Mouse (Mus musculus) spleen, postnatal 14 days (tissue): Measurements from ENCODE around the gene Rnft2.

Experiments
- DNase-seq, 2 experiments: peaks; one replicate each; pipeline ENCODE4 v3.0.0; 2021 to 2022; ENCODE audit warnings: low spot score in 2 of 2

Gene Rnft2

DNA sequence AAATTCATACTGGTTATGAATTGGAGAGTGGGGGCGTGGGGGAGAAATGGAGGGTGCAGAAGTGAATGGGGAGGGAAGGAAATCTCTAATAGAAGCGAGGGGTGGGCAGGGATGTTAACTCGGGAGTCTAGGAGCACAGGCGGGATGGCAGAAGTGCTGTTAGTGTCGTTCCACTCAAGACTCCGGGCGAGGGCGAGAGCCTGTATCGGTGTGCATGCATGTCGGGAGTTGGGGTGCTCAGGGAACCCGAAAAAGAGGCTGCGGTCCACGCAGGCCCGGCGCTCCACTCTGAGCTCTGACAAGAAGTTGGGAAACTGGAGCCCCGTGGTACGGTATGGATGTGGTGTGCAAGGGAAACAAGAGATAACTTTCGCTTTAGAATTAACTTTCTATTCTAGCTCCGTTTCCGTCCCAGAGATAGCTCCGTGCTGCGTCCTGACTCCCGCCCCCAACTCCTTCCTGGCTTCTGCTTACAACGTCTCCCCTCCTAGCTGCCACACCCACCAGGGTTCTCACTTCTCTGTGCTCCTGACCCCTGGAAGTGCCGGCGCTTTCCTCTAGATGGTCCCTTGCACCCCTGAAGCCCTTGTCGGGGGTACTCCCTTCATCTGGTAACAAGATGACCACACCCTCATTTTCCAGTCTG, 72.7 kb downstream of the Rnft2 start:
- DNase-seq, result no peak

DNA sequence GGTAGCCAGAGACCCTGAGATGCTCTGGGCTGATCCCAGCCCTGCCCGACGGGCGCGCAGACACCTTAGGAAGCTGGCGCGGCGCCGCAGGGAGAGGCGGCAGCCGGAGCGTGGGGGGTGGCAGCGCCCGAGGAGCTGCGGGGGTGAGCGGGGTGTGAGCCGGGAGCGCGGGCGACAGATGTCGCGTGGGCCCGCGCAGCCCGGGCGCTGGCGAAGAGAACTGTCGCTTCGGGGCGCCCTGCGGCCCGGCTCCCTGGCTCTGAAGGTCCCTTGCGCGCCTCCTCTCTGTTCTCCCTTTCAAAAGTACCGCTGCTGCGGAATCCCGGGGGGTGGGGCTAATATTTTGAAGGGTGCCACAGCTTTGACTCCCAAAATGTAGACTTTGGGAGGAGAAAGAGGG, 73.3 kb downstream of the Rnft2 start:
- DNase-seq, result no peak

- no peak for DNase-seq
Measured at GRCm38 (mm10) chr5:118170888-118171529, 73.9 kb downstream of the Rnft2 start.

GRCm38 (mm10) chr5:118169222-118170221, 75.4 kb downstream of the Rnft2 start:
- DNase-seq, result no peak

- no peak for DNase-seq
Measured at GRCm38 (mm10) chr5:118167561-118167995, 77.3 kb downstream of the Rnft2 start.

DNA sequence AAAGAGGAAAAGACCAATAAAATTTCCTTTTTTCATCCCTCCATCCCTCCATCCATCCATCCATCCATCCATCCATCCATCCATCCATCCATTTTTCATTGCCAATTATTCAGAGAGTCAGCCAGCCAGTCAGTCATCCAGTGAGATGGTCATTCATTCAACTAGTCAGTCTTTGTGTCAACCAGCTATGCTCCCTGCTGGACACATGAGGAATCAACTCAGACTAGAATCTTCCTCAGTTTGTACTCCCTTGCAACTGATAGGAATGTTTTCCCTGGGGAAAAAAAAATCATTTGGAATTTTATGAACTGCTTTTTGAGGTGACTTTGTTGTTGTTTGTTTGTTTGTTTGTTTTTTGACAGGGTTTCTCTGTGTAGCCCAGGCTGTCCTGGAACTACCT, 79.5 kb downstream of the Rnft2 start:
- no peak for DNase-seq

- no peak for DNase-seq
Measured at GRCm38 (mm10) chr5:118164581-118164980, 80.3 kb downstream of the Rnft2 start, which contains the start of gene Hrk. Gene Hrk, plus strand, starts transcription at chr5:118164648.

GRCm38 (mm10) chr5:118160691-118161090, 84.2 kb downstream of the Rnft2 start:
- no peak for DNase-seq

GRCm38 (mm10) chr5:118156976-118157375, 87.9 kb downstream of the Rnft2 start:
- DNase-seq, result no peak

DNA sequence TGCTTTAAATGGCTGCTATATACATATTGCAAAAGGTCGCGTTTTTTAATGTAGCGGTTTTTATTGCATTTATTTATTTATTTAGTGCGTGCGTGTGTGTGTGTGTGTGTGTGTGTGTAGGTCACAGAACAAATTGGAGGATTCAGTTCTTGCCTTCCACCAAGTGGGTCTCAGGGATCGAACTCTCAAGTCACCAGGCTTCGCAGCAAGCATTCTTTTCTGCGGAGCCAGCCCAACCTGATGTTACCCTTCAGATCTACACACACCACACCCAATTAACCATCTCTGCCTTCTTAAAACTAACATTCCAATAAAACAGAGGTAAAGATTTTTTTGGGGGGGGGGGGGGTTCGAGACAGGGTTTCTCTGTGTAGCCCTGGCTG, 89.4 kb downstream of the Rnft2 start:
- no peak for DNase-seq

GRCm38 (mm10) chr5:118154839-118155564, 89.9 kb downstream of the Rnft2 start, which contains the start of gene Fbxw8:
Gene Fbxw8, minus strand, starts transcription at chr5:118155464.
- peak; percentile 55 to 80 for DNase-seq

- DNase-seq, result no peak
Measured at GRCm38 (mm10) chr5:118149711-118150110, 95.2 kb downstream of the Rnft2 start.

DNA sequence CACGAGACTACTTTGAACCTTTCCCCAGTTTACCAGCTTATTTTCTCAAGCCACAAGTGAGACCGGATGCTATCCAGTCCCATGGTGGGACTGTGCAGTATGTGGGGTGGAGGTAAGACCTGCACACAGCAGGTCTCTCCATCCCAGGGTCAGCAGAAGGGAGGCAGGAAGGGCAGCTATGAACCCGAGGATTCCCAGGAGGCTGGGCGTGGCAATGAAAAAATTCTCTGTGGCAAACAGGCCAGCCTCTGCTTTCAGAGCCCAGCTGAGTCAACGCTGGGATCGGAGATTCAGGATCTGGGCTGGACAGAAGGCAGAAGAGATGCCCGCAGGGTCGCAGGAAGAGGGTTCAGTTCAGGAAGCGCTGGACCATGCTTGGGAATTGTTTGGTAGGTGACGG, 97.7 kb downstream of the Rnft2 start:
- DNase-seq, result no peak

- DNase-seq, result no peak
Measured at GRCm38 (mm10) chr5:118145999-118146679, 98.8 kb downstream of the Rnft2 start.

DNA sequence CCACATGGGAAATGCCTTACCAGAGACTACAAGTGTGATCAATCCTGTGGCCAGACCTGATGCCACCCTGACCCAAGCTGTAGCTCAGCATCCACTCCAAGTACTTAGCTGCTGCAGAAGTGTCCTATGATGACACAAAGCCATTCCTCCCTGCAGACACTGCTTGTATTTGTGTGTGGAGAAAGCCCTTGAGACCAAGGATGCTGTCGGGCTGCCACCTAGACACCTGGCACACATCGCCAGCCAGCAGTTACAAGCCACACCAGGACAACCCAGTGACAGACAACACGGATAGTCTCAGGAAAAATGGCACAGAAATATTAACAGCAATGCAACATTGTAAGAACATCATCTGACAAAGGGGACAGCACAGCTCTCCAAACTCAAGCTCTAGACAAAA, 99.5 kb downstream of the Rnft2 start:
- DNase-seq, result no peak

- DNase-seq, result no peak
Measured at GRCm38 (mm10) chr5:118144770-118145169, 100.1 kb downstream of the Rnft2 start.

GRCm38 (mm10) chr5:118144327-118144726, 100.6 kb downstream of the Rnft2 start:
- no peak for DNase-seq

GRCm38 (mm10) chr5:118143211-118144026, 101.5 kb downstream of the Rnft2 start:
- DNase-seq, result no peak

- DNase-seq, result no peak
Measured at GRCm38 (mm10) chr5:118142471-118142870, 102.4 kb downstream of the Rnft2 start.
